Mouse (Mus musculus) liver, embryonic 14.5 days (tissue): ENCODE results near the gene 9530002B09Rik.

Source experiments
- CTCF ChIP-seq: IDR thresholded peaks from 2 replicates; pipeline ENCODE4 v1.5.1; 2016; ENCODE audit warnings: antibody characterized with exemption, low read depth, control low read depth
- EP300 ChIP-seq: IDR thresholded peaks from 2 replicates; pipeline ENCODE4 v1.6.1; 2016; ENCODE audit warnings: antibody characterized with exemption, low read depth

DNA sequence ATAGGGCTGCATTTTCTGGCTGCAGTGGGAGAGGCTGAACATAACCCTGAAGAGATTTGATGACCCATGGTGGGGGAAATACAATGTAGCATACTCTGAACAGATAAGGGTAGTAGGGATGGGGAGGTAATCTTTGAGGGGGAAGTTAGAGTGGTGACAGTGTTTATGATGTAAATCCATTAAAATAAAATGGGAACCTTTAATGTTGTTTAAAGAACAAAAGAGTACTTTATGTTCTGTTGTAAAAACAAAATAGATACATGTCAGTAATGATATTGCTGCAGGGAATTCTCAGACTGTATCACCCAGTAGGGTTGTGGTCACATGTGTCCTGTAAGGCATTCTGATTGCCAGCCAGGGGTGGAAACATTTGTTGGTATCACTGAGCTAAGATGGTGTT lies at the start of gene 9530002B09Rik:
- no peak for TF ChIP-seq CTCF
- no peak for TF ChIP-seq EP300
